Mouse (Mus musculus): ENCODE measurements around the gene Ankrd54.

The Ankrd54 gene

GRCm38 (mm10) chr15:79074913-79075532 is 12.3 kb upstream of the Ankrd54 start, which contains the start of gene Eif3l:
Gene Eif3l (plus strand): TSS chr15:79075179.
- DNase-seq: peak; percentile 81

GRCm38 (mm10) chr15:79074446-79074845 is 11.8 kb upstream of the Ankrd54 start:
- DNase-seq: no peak

GRCm38 (mm10) chr15:79073752-79074151 is 11.1 kb upstream of the Ankrd54 start:
- no peak for DNase-seq

- no peak for DNase-seq
Observed at GRCm38 (mm10) chr15:79071117-79072039, 8.7 kb upstream of the Ankrd54 start.

GRCm38 (mm10) chr15:79068416-79068815 is 5.7 kb upstream of the Ankrd54 start:
- no peak for DNase-seq

GRCm38 (mm10) chr15:79067631-79068030 is 4.9 kb upstream of the Ankrd54 start:
- DNase-seq: no peak

GRCm38 (mm10) chr15:79066276-79066675 is 3.6 kb upstream of the Ankrd54 start:
- DNase-seq: no peak

- DNase-seq: no peak
Observed at GRCm38 (mm10) chr15:79065086-79065770, 2.5 kb upstream of the Ankrd54 start.

- DNase-seq: no peak
Observed at GRCm38 (mm10) chr15:79063160-79063740, 557 bp upstream of the Ankrd54 start.

GRCm38 (mm10) chr15:79060887-79061565 is 1.7 kb downstream of the Ankrd54 start:
- no peak for DNase-seq

- DNase-seq: no peak
Observed at GRCm38 (mm10) chr15:79057850-79058249, 4.8 kb downstream of the Ankrd54 start.

- no peak for DNase-seq
Observed at GRCm38 (mm10) chr15:79056601-79057000, 6.1 kb downstream of the Ankrd54 start.

- DNase-seq: no peak
Observed at GRCm38 (mm10) chr15:79052366-79052765, 10.3 kb downstream of the Ankrd54 start.

- DNase-seq: no peak
Observed at GRCm38 (mm10) chr15:79051461-79052360, 11.0 kb downstream of the Ankrd54 start.

GRCm38 (mm10) chr15:79050964-79051363 is 11.7 kb downstream of the Ankrd54 start:
- no peak for DNase-seq

- DNase-seq: no peak
Observed at GRCm38 (mm10) chr15:79050160-79050845, 12.4 kb downstream of the Ankrd54 start.

GRCm38 (mm10) chr15:79048186-79048585 is 14.5 kb downstream of the Ankrd54 start:
- DNase-seq: no peak

- no peak for DNase-seq
Observed at GRCm38 (mm10) chr15:79044837-79045236, 17.9 kb downstream of the Ankrd54 start.

- DNase-seq: no peak
Observed at GRCm38 (mm10) chr15:79042721-79043491, 19.8 kb downstream of the Ankrd54 start.

- DNase-seq: no peak
Observed at GRCm38 (mm10) chr15:79041585-79041984, 21.1 kb downstream of the Ankrd54 start, which contains the start of gene Galr3. Gene Galr3 (plus strand): TSS chr15:79041885.
